Mouse (Mus musculus): ENCODE data around the gene Srgap2. TPM values are rescaled to one million over a fixed set of nuclear protein-coding genes. Genes with fewer than 3 reads are reported as not detected.
"Not testable (repeated sequence)": the region's sequence is repeated elsewhere in the genome, so short reads cannot be mapped to it uniquely, and the experiment has no call there.

The Srgap2 gene
- polyA plus RNA-seq, 1 experiment from 2014 or later: 16.9 TPM

DNA sequence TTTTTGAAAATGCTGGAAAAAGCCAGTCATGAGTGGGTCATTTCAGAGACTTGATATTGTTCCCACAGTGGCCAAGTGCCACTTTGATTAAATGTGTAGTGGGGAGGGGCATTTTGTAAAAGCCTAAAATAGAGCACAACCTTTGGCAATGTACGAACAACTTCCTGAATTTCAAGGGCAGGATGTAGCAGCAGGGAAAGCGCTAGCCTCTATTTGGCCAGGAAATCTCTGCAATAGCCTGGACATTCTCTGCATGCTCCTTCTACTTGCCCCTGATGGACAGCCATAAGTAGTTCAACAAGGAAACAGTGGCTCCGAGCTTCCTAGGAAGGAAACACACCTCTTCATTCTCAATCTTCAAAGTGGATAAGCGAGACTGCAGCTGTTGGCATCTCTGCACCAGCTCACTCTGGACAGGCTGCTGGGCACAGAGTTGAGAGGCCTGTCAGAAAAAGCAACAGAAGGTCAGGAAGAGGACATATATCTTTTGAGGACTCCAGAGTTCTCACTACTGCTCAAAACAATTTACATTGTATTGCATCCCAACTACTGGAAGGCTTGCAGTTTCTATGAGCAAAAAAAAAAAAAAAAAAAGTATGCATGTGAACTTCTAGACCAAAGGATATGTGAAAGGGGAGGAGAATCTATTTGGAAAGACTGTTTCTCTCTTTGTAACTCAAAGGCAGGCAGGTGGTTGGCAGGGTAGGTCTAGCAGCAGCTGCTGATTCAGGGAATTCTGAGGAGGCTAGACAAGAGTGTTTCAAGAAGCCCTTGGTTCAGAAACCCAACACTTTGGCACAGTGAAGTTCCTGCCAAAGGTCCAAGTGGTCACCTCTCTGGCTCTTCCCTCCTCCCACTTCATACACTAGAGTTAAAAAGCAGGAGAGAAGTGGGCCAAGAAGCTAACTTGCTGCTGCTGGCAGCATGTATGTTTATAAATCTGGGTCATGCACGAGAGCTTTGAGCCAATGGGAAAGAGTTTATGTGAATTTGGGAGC, 181.4 kb downstream of the Srgap2 start:
- H3K27ac ChIP-seq: no peak overlapping the region
- H3K9ac ChIP-seq: no peak overlapping the region
- H3K9me3 ChIP-seq (replicated peaks): no peaks in the 10 kb centered on the region
- H3K36me3 ChIP-seq: peaks cover 28% of the 10 kb centered on the region
- WGBS: 91% methylated on average over 5 of the region's 5 CpGs
- no peak for ATAC-seq (ENCODE audit: low FRiP score)
- no peak overlapping the region for H3K4me3 ChIP-seq
- no peak overlapping the region for H3K4me2 ChIP-seq (replicated peaks)
- no peaks in the 10 kb centered on the region for H3K27me3 ChIP-seq
- H3K4me1 ChIP-seq: no peaks in the 10 kb centered on the region

DNA sequence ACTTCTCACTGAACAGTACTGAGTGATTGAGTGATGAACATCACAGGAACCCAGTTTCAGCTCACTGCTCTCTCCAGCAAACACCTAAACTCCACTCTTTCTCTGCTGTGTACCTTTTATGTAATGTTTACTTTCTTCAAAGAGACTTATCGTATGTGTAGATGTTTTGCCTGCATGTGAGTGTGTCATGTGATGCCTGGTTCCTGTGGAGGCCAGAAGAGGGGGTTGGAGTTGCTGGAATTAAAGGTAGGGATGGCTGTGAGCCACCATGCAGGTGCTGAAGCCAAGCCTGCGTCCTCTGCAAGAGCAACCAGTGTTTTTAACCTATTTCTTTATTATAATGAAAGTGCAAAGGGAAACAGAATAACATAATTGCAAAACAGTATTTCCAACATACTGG, 182.5 kb downstream of the Srgap2 start:
- Histone ChIP-seq H3K9ac (no peak overlapping the region), H3K27me3 (no peaks in the 10 kb centered on the region), H3K27ac (no peak overlapping the region), H3K4me3 (no peak overlapping the region), H3K4me1 (no peaks in the 10 kb centered on the region), H3K9me3 (replicated peaks) (no peaks in the 10 kb centered on the region), H3K36me3 (peaks cover 28% of the 10 kb centered on the region), H3K4me2 (replicated peaks) (no peak overlapping the region)
- 90% methylated on average over 2 of the region's 2 CpGs for WGBS
- ATAC-seq (ENCODE audit: low FRiP score): no peak

DNA sequence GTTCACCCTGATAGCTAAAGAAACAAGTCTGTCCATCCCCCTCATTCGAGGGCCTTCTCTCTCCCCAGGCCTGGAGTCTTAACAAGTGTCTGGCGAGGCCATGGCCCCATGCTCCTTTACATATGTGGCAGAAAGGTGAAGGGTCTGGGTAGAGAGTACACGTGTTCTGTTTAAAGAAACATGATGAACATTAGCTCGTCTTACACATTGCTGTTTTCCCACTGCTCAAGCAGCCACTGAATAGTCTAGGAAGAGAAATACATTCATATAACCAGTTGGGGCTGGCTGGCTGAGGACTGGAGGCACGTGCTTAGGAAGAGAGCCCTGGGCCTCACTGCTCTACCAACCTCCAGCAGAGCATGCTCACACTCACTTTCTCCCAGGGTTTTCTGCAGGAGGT, 191.1 kb downstream of the Srgap2 start:
- Histone ChIP-seq H3K27me3 (no peaks in the 10 kb centered on the region), H3K4me2 (replicated peaks) (no peak overlapping the region), H3K9ac (no peak overlapping the region), H3K4me3 (no peak overlapping the region), H3K4me1 (peaks cover 5% of the 10 kb centered on the region; the same call in 1 of the 2 replicates), H3K9me3 (replicated peaks) (no peaks in the 10 kb centered on the region), H3K27ac (0 out of 2 replicates have a peak overlapping the region, but pooled peaks have one; percentile 17), H3K36me3 (peaks cover 26% of the 10 kb centered on the region; the same call in 1 of the 2 replicates)
- no peak for ATAC-seq (ENCODE audit: low FRiP score)
- WGBS: 74% methylated on average over 5 of the region's 5 CpGs

DNA sequence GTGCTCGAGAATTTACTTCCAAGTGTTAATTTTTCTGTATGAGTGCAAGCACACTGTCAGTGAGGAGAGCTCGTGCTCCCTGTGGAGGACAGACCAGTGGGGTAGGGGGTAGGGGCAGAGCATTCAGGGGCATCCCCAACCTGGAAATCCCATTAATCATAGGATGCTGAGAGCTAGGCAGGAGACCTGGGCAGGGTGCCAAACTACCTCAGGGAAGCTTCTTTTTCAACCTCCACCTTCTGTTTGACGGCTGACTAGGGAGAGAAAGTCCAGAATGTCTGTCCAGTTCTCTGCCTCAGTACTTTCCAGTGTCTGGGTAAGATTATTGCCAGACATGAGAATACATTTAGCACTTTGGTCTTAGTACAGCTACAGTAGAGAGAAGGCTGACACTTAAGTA, 191.5 kb downstream of the Srgap2 start:
- Histone ChIP-seq H3K36me3 (peaks cover 26% of the 10 kb centered on the region; the same call in 1 of the 2 replicates), H3K4me3 (no peak overlapping the region), H3K4me2 (replicated peaks) (no peak overlapping the region), H3K9ac (no peak overlapping the region), H3K9me3 (replicated peaks) (no peaks in the 10 kb centered on the region), H3K27ac (0 out of 2 replicates have a peak overlapping the region, but pooled peaks have one; percentile 17), H3K4me1 (peaks cover 5% of the 10 kb centered on the region; the same call in 1 of the 2 replicates), H3K27me3 (no peaks in the 10 kb centered on the region)
- no peak for ATAC-seq (ENCODE audit: low FRiP score)
- 60% methylated on average over 3 of the region's 3 CpGs for WGBS

DNA sequence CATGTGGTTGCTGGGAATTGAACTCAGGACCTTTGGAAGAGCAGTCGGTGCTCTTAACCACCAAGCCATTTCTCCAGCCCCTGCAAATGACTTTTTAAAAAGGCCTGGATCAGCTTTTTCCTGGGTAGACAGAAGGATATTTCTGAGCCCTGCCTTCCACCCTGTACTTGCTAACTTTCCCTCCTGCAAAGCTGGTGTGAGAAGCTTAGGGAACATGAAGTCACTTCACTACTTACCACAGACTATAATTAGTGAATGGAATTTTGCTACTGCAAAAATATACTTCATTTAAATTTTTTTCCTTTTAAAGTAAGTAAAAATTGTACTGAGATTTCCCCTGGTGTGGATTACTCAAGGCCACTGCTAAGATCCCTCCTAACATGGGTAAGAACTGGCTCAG, 196.0 kb downstream of the Srgap2 start:
- Histone ChIP-seq H3K27me3 (no peaks in the 10 kb centered on the region), H3K9ac (no peak overlapping the region), H3K36me3 (peaks cover 27% of the 10 kb centered on the region), H3K9me3 (replicated peaks) (no peaks in the 10 kb centered on the region), H3K4me2 (replicated peaks) (no peak overlapping the region), H3K4me1 (peaks cover 5% of the 10 kb centered on the region; the same call in 1 of the 2 replicates), H3K27ac (no peak overlapping the region), H3K4me3 (no peak overlapping the region)
- ATAC-seq (ENCODE audit: low FRiP score): no peak
- WGBS: 88% methylated on average over 1 of the region's 1 CpGs

DNA sequence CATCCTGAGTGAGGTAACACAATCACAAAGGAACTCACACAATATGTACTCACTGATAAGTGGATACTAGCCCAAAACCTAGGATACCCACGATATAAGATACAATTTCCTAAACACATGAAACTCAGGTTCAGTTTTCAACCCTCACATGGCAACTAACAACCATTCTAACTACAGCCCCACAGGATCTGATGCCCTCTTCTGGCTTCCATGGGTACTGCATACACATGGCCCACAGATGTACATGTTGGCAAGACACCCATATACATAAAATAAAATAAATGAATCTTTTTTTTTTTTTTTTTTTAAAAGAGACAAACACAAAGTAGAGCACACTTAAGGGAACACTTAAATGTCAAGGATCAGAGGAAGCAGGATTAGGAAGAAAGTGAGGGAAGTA, 198.1 kb downstream of the Srgap2 start:
- ATAC-seq (ENCODE audit: low FRiP score); H3K9ac ChIP-seq; H3K4me2 ChIP-seq (replicated peaks); H3K4me1 ChIP-seq; H3K9me3 ChIP-seq (replicated peaks); H3K4me3 ChIP-seq; H3K27me3 ChIP-seq; H3K27ac ChIP-seq: not testable (repeated sequence)
- 100% methylated on average over 1 of the region's 1 CpGs for WGBS
- H3K36me3 ChIP-seq: peaks cover 24% of the 10 kb centered on the region

DNA sequence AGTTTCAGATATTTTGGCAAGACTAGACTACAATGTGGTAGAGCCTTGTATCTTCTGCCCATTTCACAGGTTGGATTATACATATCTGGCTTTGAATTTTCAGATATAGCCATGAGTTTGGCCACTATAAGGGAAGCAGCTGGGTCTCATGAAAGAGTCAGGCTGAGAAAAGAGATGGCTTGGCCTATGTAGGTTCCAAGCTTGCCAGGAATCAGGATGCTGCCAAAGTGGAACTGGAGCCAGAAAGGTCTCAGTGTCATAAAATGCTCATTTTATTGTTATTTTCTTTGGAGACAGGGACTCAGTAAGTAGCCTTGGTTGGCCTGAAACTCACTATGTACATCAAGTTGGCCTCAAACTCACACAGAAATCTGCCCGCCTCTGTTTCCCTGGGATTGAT, 200.0 kb downstream of the Srgap2 start:
- H3K27me3 ChIP-seq: no peaks in the 10 kb centered on the region
- no peak overlapping the region for H3K4me3 ChIP-seq
- 88% methylated on average over 1 of the region's 1 CpGs for WGBS
- H3K36me3 ChIP-seq: peaks cover 21% of the 10 kb centered on the region
- H3K9ac ChIP-seq: no peak overlapping the region
- no peak for ATAC-seq (ENCODE audit: low FRiP score)
- no peaks in the 10 kb centered on the region for H3K4me1 ChIP-seq
- H3K27ac ChIP-seq: no peak overlapping the region
- H3K9me3 ChIP-seq (replicated peaks): no peaks in the 10 kb centered on the region
- H3K4me2 ChIP-seq (replicated peaks): no peak overlapping the region

DNA sequence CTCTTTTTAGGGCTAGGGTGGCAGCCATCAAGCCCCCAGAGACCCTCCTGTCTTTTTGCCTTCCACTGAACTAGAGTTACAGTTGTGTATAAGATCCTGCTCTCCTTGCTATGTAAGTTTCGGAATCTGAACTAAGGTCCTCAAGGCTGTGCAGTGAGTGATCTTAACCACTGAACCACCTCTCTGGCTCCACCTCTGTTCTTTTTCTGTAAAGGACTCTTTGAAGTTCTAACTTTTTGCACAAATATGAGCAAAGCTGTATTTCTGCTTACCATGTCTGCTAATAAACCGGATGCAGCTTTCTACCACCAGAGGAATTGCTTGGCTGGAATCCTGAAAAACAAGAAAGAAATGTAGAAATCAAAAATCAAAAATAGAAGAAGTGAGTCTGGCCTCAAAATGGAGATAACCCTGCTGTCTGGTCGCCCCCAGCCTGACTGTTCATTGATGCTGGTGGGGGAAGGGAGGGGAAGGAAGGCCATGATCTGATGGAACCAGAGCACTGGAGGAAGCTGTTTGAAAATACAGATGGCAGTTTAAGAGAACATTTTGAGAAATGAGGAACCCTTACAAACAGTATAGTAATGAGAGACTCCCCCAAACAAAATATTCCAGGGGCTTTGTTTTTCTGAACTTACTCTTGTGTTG, 202.2 kb downstream of the Srgap2 start:
- ATAC-seq (ENCODE audit: low FRiP score): no peak
- Histone ChIP-seq H3K4me1 (no peaks in the 10 kb centered on the region), H3K9me3 (replicated peaks) (no peaks in the 10 kb centered on the region), H3K4me2 (replicated peaks) (no peak overlapping the region), H3K9ac (no peak overlapping the region), H3K36me3 (peaks cover 16% of the 10 kb centered on the region), H3K27ac (no peak overlapping the region), H3K27me3 (no peaks in the 10 kb centered on the region), H3K4me3 (no peak overlapping the region)
- WGBS: 94% methylated on average over 3 of the region's 3 CpGs

DNA sequence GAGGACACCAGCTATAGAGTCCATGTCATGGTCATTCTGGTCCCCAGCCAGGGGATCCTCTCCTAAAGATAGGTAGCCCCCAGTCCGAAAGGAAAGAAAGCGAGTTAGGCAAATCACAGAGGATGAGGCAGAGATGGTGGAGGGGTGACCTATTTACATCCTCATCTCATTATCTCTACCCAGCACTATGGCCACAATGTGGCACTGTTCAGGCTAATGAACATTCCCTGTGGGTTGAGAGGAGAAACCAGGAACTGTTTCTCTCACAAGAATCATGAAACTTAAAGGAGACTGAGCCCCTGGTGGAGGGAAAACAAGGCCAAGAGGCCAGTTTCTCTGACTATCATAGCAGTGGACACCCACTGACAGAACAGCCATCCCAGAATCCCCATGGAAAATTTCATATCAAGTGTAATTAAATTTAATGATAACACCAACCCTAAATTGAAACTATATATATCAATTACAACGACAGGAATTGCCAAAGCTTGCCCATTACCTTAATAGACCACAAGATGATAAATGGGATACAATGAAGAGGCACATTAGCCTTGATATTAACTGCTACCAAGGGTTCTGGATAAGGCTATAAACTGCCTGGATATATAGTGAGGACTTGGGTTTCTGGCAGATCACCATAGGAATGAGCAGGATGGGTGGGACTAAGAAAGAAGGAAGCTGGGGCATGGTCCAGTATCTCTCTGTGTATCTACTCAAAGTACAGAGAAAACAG, 207.4 kb downstream of the Srgap2 start:
- H3K4me3 ChIP-seq: no peak overlapping the region
- H3K27ac ChIP-seq: no peak overlapping the region
- no peaks in the 10 kb centered on the region for H3K9me3 ChIP-seq (replicated peaks)
- no peaks in the 10 kb centered on the region for H3K27me3 ChIP-seq
- ATAC-seq (ENCODE audit: low FRiP score): no peak
- no peak overlapping the region for H3K9ac ChIP-seq
- no peaks in the 10 kb centered on the region for H3K4me1 ChIP-seq
- 87% methylated on average over 3 of the region's 3 CpGs for WGBS
- H3K36me3 ChIP-seq: peaks cover 41% of the 10 kb centered on the region
- H3K4me2 ChIP-seq (replicated peaks): no peak overlapping the region

DNA sequence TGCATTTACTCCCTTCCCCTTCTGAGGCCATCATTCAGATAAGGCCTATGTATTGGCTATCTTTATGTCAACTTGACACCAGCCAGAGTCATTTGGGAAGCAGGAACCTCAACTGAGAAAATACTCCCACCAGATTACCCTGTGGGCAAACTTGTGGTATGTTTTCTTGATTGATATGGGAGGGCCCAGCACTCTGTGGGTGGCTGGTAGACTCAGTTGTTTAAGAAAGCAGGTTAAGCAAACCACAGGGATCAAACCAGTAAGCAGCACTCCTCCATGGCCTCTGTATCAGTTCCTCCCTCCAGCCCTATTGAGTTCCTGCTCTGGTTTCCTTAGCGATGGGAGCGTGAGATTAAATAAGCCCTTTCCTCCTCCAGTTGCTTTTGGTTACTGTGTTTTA, 208.8 kb downstream of the Srgap2 start:
- Histone ChIP-seq H3K4me2 (replicated peaks) (no peak overlapping the region), H3K27ac (no peak overlapping the region), H3K27me3 (no peaks in the 10 kb centered on the region), H3K36me3 (peaks cover 41% of the 10 kb centered on the region), H3K9me3 (replicated peaks) (no peaks in the 10 kb centered on the region), H3K9ac (no peak overlapping the region), H3K4me1 (no peaks in the 10 kb centered on the region), H3K4me3 (no peak overlapping the region)
- no peak for ATAC-seq (ENCODE audit: low FRiP score)
- WGBS: 91% methylated on average over 2 of the region's 2 CpGs

DNA sequence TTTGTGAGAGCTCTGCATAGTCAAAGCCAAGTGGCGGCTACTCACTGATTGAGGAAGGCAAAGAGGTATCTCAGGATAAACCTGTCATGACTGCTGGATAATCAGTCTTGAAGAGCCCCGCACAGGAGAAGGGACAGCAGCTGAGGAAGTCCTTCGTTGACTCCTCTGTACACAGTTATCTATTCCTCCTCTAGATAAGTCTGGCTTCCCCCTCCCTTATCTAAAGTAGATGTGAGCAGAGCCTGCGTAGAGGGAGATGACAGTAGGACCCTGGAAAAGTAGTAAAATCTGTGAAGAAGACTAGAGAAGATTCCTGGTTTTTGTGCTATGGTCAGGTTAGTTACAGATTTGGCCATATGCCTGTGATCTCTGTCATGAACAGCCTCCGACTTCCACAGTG, 209.5 kb downstream of the Srgap2 start:
- Histone ChIP-seq H3K4me3 (no peak overlapping the region), H3K4me2 (replicated peaks) (no peak overlapping the region), H3K27ac (no peak overlapping the region), H3K27me3 (no peaks in the 10 kb centered on the region), H3K4me1 (no peaks in the 10 kb centered on the region), H3K9me3 (replicated peaks) (no peaks in the 10 kb centered on the region), H3K9ac (no peak overlapping the region), H3K36me3 (peaks cover 43% of the 10 kb centered on the region)
- 94% methylated on average over 5 of the region's 5 CpGs for WGBS
- no peak for ATAC-seq (ENCODE audit: low FRiP score)

DNA sequence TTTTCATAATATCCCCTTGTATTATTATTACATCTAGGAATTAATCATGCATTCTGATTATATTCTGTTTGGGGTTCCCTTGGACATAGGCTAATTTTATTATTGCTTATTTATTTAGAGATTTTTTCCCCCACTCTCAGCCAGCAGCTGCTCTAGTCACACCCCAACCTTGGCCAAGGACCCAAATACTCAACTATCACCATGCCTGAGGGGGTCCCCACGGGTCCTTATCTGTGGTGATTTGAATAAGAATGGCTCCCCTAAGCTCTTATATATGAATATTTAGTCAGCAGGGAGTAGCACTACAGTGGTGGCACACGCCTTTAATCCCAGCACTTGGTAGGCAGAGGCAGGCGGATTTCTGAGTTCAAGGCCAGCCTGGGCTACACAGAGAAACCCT, 215.9 kb downstream of the Srgap2 start:
- no peak overlapping the region for H3K4me3 ChIP-seq
- ATAC-seq (ENCODE audit: low FRiP score): no peak
- 90% methylated on average over 3 of the region's 3 CpGs for WGBS

More for the DNA sequence above, 215.9 kb downstream of the Srgap2 start:
- Histone ChIP-seq H3K4me2 (replicated peaks) (no peak overlapping the region), H3K4me1 (no peaks in the 10 kb centered on the region), H3K36me3 (peaks cover 46% of the 10 kb centered on the region), H3K27me3 (no peaks in the 10 kb centered on the region), H3K9ac (no peak overlapping the region), H3K9me3 (replicated peaks) (no peaks in the 10 kb centered on the region), H3K27ac (no peak overlapping the region)

Data from hindbrain, embryonic 12.5 days (tissue).